Mouse (Mus musculus) MEL (cell line): ENCODE results near the gene Olfr198. TPM values are rescaled to one million over a fixed set of nuclear protein-coding genes. Genes with fewer than 3 reads are reported as not detected.

ENCODE experiments used
- DNase-seq: peaks from one replicate; pipeline ENCODE4 v3.0.0; 2011; ENCODE audit warnings: low read depth, low spot score
- H3K27ac ChIP-seq: 2 replicates; pipeline ENCODE4 v1.5.1; 2012; ENCODE audit warnings: low read depth, mild to moderate bottlenecking, control low read depth, low read length, moderate library complexity; ENCODE audit not compliant: control insufficient read depth
- H3K27me3 ChIP-seq, 2 experiments: fragments of 150-350 bp in 1 of 2; sonication (generic) in 1 of 2; 2 replicates each; pipeline ENCODE4 v1.6.1; 2012; ENCODE audit warnings: low read length in 2 of 2, mild to moderate bottlenecking in 2 of 2, improper control_type of control experiment in 1 of 2, moderate library complexity in 1 of 2; ENCODE audit not compliant: insufficient read depth in 2 of 2, control insufficient read depth in 1 of 2
- H3K36me3 ChIP-seq, 2 experiments: 2 replicates each; pipeline ENCODE4 v1.6.1; 2012 to 2014; ENCODE audit warnings: low read length in 2 of 2, improper control_type of control experiment in 1 of 2, inconsistent platforms in 1 of 2, mild to moderate bottlenecking in 1 of 2; ENCODE audit not compliant: insufficient read depth in 2 of 2, control insufficient read depth in 1 of 2
- H3K4me1 ChIP-seq, 2 experiments: fragments of 150-350 bp in 1 of 2; sonication (generic) in 1 of 2; 2 replicates each; pipeline ENCODE4 v1.6.1; 2012; ENCODE audit warnings: low read length in 2 of 2, improper control_type of control experiment in 1 of 2, mild to moderate bottlenecking in 1 of 2; ENCODE audit not compliant: insufficient read depth in 2 of 2, control insufficient read depth in 1 of 2
- H3K4me3 ChIP-seq, 2 experiments: fragments of 150-350 bp in 1 of 2; sonication (generic) in 1 of 2; 2 replicates each; pipeline ENCODE4 v1.5.1; 2012; ENCODE audit warnings: low read depth in 2 of 2, low read length in 2 of 2, mild to moderate bottlenecking in 2 of 2, moderate library complexity in 2 of 2, control low read depth in 1 of 2, improper control_type of control experiment in 1 of 2; ENCODE audit not compliant: control insufficient read depth in 1 of 2, insufficient read depth in 1 of 2
- H3K79me2 ChIP-seq: 2 replicates; pipeline ENCODE4 v1.6.1; 2012; ENCODE audit warnings: mild to moderate bottlenecking, low read length, moderate library complexity; ENCODE audit not compliant: control insufficient read depth, poor library complexity, insufficient read depth
- H3K9ac ChIP-seq: 2 replicates; pipeline ENCODE4 v1.6.1; 2012; ENCODE audit warnings: low read depth, mild to moderate bottlenecking, control low read depth, low read length, moderate library complexity; ENCODE audit not compliant: control insufficient read depth, poor library complexity, severe bottlenecking
- H3K9me3 ChIP-seq: fragments of 150-350 bp; sonication (generic); replicated peaks from 2 replicates; pipeline ENCODE4 v1.6.1; 2012; ENCODE audit warnings: mild to moderate bottlenecking, low read length, improper control_type of control experiment, moderate library complexity; ENCODE audit not compliant: insufficient read depth
- CHD1 ChIP-seq: IDR thresholded peaks from 2 replicates; pipeline ENCODE4 v1.6.1; 2012; ENCODE audit warnings: low read depth, mild to moderate bottlenecking, inconsistent platforms, low read length, improper control_type of control experiment
- CHD2 ChIP-seq: IDR thresholded peaks from 2 replicates; pipeline ENCODE4 v1.6.1; 2011; ENCODE audit warnings: low read length, improper control_type of control experiment
- E2F4 ChIP-seq: IDR thresholded peaks from 2 replicates; pipeline ENCODE4 v1.6.1; 2011; ENCODE audit warnings: low read depth, low read length, improper control_type of control experiment, borderline replicate concordance
- EP300 ChIP-seq, 2 experiments: IDR thresholded peaks; 2 replicates each; pipeline ENCODE4 v1.6.1; 2011; ENCODE audit warnings: improper control_type of control experiment in 2 of 2, low read length in 2 of 2, low read depth in 1 of 2, mild to moderate bottlenecking in 1 of 2
- ETS1 ChIP-seq: IDR thresholded peaks from 2 replicates; pipeline ENCODE4 v1.6.1; 2012; ENCODE audit warnings: low read depth, mild to moderate bottlenecking, inconsistent platforms, low read length, improper control_type of control experiment, moderate library complexity
- GABPA ChIP-seq: IDR thresholded peaks from 2 replicates; pipeline ENCODE4 v1.6.1; 2012; ENCODE audit warnings: low read depth, mild to moderate bottlenecking, inconsistent platforms, low read length, improper control_type of control experiment, moderate library complexity
- JUND ChIP-seq: IDR thresholded peaks from 2 replicates; pipeline ENCODE4 v1.6.1; 2011; ENCODE audit warnings: low read depth, mild to moderate bottlenecking, improper control_type of control experiment, low read length
- MAX ChIP-seq: IDR thresholded peaks from 2 replicates; pipeline ENCODE4 v1.6.1; 2011; ENCODE audit warnings: low read length, improper control_type of control experiment
- MAZ ChIP-seq: IDR thresholded peaks from 2 replicates; pipeline ENCODE4 v1.6.1; 2012; ENCODE audit warnings: low read depth, mild to moderate bottlenecking, inconsistent platforms, low read length, improper control_type of control experiment
- MXI1 ChIP-seq: IDR thresholded peaks from 2 replicates; pipeline ENCODE4 v1.6.1; 2011; ENCODE audit warnings: mild to moderate bottlenecking, low read depth, low read length, improper control_type of control experiment
- NELFE ChIP-seq: IDR thresholded peaks from 2 replicates; pipeline ENCODE4 v1.6.1; 2011; ENCODE audit warnings: low read depth, low read length, improper control_type of control experiment
- NRF1 ChIP-seq: IDR thresholded peaks from 2 replicates; pipeline ENCODE4 v1.6.1; 2014; ENCODE audit warnings: low read depth, mild to moderate bottlenecking, inconsistent platforms, low read length, improper control_type of control experiment, moderate library complexity; ENCODE audit not compliant: poor library complexity, insufficient read depth, severe bottlenecking
- POLR2A ChIP-seq, 2 experiments: IDR thresholded peaks; 2 replicates each; pipeline ENCODE4 v1.6.1; 2011 to 2012; ENCODE audit warnings: low read length in 2 of 2, mild to moderate bottlenecking in 2 of 2, control low read depth in 1 of 2, improper control_type of control experiment in 1 of 2, low read depth in 1 of 2, moderate library complexity in 1 of 2; ENCODE audit not compliant: control insufficient read depth in 1 of 2, insufficient read depth in 1 of 2, poor library complexity in 1 of 2
- POLR2AphosphoS2 ChIP-seq: IDR thresholded peaks from 2 replicates; pipeline ENCODE4 v1.6.1; 2011; ENCODE audit warnings: low read length, improper control_type of control experiment
- POLR2AphosphoS5 ChIP-seq: IDR thresholded peaks from 2 replicates; pipeline ENCODE4 v1.6.1; 2012; ENCODE audit warnings: low read depth, borderline replicate concordance, mild to moderate bottlenecking, inconsistent platforms, low read length, moderate library complexity, mixed read lengths
- RAD21 ChIP-seq: IDR thresholded peaks from 2 replicates; pipeline ENCODE4 v1.6.1; 2011; ENCODE audit warnings: mild to moderate bottlenecking, low read depth, low read length, improper control_type of control experiment
- RCOR1 ChIP-seq: IDR thresholded peaks from 2 replicates; pipeline ENCODE4 v1.6.1; 2012; ENCODE audit warnings: low read depth, mild to moderate bottlenecking, inconsistent platforms, low read length, improper control_type of control experiment
- SIN3A ChIP-seq: IDR thresholded peaks from 2 replicates; pipeline ENCODE4 v1.6.1; 2012; ENCODE audit warnings: low read length, improper control_type of control experiment, inconsistent platforms
- SMC3 ChIP-seq: IDR thresholded peaks from 2 replicates; pipeline ENCODE4 v1.6.1; 2011; ENCODE audit warnings: low read depth, low read length, improper control_type of control experiment
- UBTF ChIP-seq: IDR thresholded peaks from 2 replicates; pipeline ENCODE4 v1.6.1; 2012; ENCODE audit warnings: low read depth, mild to moderate bottlenecking, inconsistent platforms, low read length, improper control_type of control experiment, moderate library complexity, borderline replicate concordance; ENCODE audit not compliant: insufficient read depth
- USF1 ChIP-seq: IDR thresholded peaks from 2 replicates; pipeline ENCODE4 v1.6.1; 2014; ENCODE audit warnings: low read depth, mild to moderate bottlenecking, inconsistent platforms, low read length, improper control_type of control experiment, moderate library complexity
- USF2 ChIP-seq, 2 experiments: IDR thresholded peaks; 2 replicates each; pipeline ENCODE4 v1.6.1; 2011 to 2012; ENCODE audit warnings: improper control_type of control experiment in 2 of 2, low read length in 2 of 2, borderline replicate concordance in 1 of 2, inconsistent platforms in 1 of 2, low read depth in 1 of 2, mild to moderate bottlenecking in 1 of 2; ENCODE audit not compliant: insufficient read depth in 1 of 2
- ZMIZ1 ChIP-seq: IDR thresholded peaks from 2 replicates; pipeline ENCODE4 v1.6.1; 2012; ENCODE audit warnings: low read depth, mild to moderate bottlenecking, inconsistent platforms, low read length, improper control_type of control experiment, moderate library complexity
- ZNF384 ChIP-seq: IDR thresholded peaks from 2 replicates; pipeline ENCODE4 v1.6.1; 2012; ENCODE audit warnings: low read depth, mild to moderate bottlenecking, inconsistent platforms, low read length, improper control_type of control experiment
- polyA plus RNA-seq, 2 experiments: library from polyadenylated mRNA; stranded (reverse) in 1 of 2; unstranded in 1 of 2; fragments of >175 nt in 1 of 2; fragments of >200 nt in 1 of 2; gene quantifications; 2 replicates each; pipeline versions ENCODE4 v1.2.1 to v1.2.4; 2012; ENCODE audit warnings: low replicate concordance in 2 of 2, low read depth in 1 of 2; ENCODE audit not compliant: insufficient read length in 2 of 2, insufficient read depth in 1 of 2, missing spikeins in 1 of 2
- total RNA-seq: library from RNA; depleted of rRNA; stranded (reverse); fragments of 300-350 nt; gene quantifications from 2 replicates; pipeline ENCODE4 v1.2.3, GENCODE M21; 2012

Gene Olfr198
- total and polyA plus RNA-seq, 3 experiments: not detected

GRCm38 (mm10) chr16:59170354-59170753 is 33.0 kb downstream of the Olfr198 start, which contains the start of gene Olfr196:
Gene Olfr196, minus strand, starts transcription at chr16:59170454.
- TF ChIP-seq GABPA (no peak), NELFE (no peak), USF2 (IDR thresholded peaks at IDR 0.05; ENCODE audit: borderline replicate concordance in 1 of 2, insufficient read depth in 1 of 2, low read depth in 1 of 2, low read length in 2 of 2) (no peak), MAZ (no peak), ZMIZ1 (no peak), POLR2AphosphoS5 (no peak), ZNF384 (no peak), CHD1 (no peak), ETS1 (no peak), POLR2A (IDR thresholded peaks at IDR 0.05; ENCODE audit: control insufficient read depth in 1 of 2, insufficient read depth in 1 of 2, low read depth in 1 of 2, low read length in 2 of 2, poor library complexity in 1 of 2) (no peak), RAD21 (no peak), USF1 (no peak), SMC3 (no peak)
- no peaks in the 10 kb centered on the region for H3K36me3 ChIP-seq
- no peak within 1 kb of the TSS for H3K9ac ChIP-seq
- no peaks in the 10 kb centered on the region for H3K9me3 ChIP-seq
- H3K27ac ChIP-seq: no peak within 1 kb of the TSS
- H3K4me1 ChIP-seq: no peaks in the 10 kb centered on the region
- H3K4me3 ChIP-seq: no peak within 1 kb of the TSS
- no peaks in the 10 kb centered on the region for H3K27me3 ChIP-seq
- DNase-seq: no peak
- no peaks in the 10 kb centered on the region for H3K79me2 ChIP-seq

- no peaks in the 10 kb centered on the region for H3K9me3 ChIP-seq
- H3K9ac ChIP-seq: no peak overlapping the region
- H3K27me3 ChIP-seq: no peaks in the 10 kb centered on the region
- DNase-seq: no peak
- H3K27ac ChIP-seq: no peak overlapping the region
- TF ChIP-seq JUND (no peak), NRF1 (no peak), POLR2A (IDR thresholded peaks at IDR 0.05; ENCODE audit: control insufficient read depth in 1 of 2, insufficient read depth in 1 of 2, low read depth in 1 of 2, low read length in 2 of 2, poor library complexity in 1 of 2) (no peak), UBTF (no peak), MXI1 (no peak), EP300 (IDR thresholded peaks at IDR 0.05; ENCODE audit: low read depth in 1 of 2, low read length in 2 of 2) (no peak), E2F4 (no peak), MAX (no peak), MAZ (no peak), RCOR1 (no peak), SIN3A (no peak), POLR2AphosphoS2 (no peak), CHD2 (no peak), GABPA (no peak)
- H3K4me1 ChIP-seq: no peaks in the 10 kb centered on the region
- H3K79me2 ChIP-seq: no peaks in the 10 kb centered on the region
- no peak overlapping the region for H3K4me3 ChIP-seq
- no peaks in the 10 kb centered on the region for H3K36me3 ChIP-seq
Observed at GRCm38 (mm10) chr16:59151996-59152395, 51.3 kb downstream of the Olfr198 start.
